Mouse (Mus musculus) intestine, embryonic 15.5 days (tissue): ENCODE measurements around the gene Tfrc. TPM values are rescaled to one million over a fixed set of nuclear protein-coding genes. Genes with fewer than 3 reads are reported as not detected.

Experiments used
- ATAC-seq: fragments of 200-750 bp; cut with Nextera tagmentation; 2 replicates; pipeline ENCODE4 v1.8.0; 2017; ENCODE audit warnings: moderate TSS enrichment, moderate library complexity
- H3K27ac ChIP-seq: fragments of 300-500 bp; sonication (generic); 2 replicates; pipeline ENCODE4 v1.5.1; 2015; ENCODE audit warnings: mild to moderate bottlenecking, inconsistent platforms
- H3K27me3 ChIP-seq: fragments of 300-500 bp; sonication (generic); replicated peaks from 2 replicates; pipeline ENCODE4 v1.6.1; 2015; ENCODE audit warnings: inconsistent platforms
- H3K36me3 ChIP-seq: fragments of 300-500 bp; sonication (generic); 2 replicates; pipeline ENCODE4 v1.6.1; 2015; ENCODE audit warnings: inconsistent platforms
- H3K4me1 ChIP-seq: fragments of 300-500 bp; sonication (generic); replicated peaks from 2 replicates; pipeline ENCODE4 v1.6.1; 2015; ENCODE audit warnings: inconsistent platforms
- H3K4me2 ChIP-seq: fragments of 300-500 bp; sonication (generic); replicated peaks from 2 replicates; pipeline ENCODE4 v1.6.1; 2015; ENCODE audit warnings: mild to moderate bottlenecking, inconsistent platforms
- H3K4me3 ChIP-seq: fragments of 300-500 bp; sonication (generic); replicated peaks from 2 replicates; pipeline ENCODE4 v1.5.1; 2015; ENCODE audit warnings: inconsistent platforms
- H3K9ac ChIP-seq: fragments of 300-500 bp; sonication (generic); 2 replicates; pipeline ENCODE4 v1.6.1; 2015; ENCODE audit warnings: inconsistent platforms
- H3K9me3 ChIP-seq: fragments of 300-500 bp; sonication (generic); 2 replicates; pipeline ENCODE4 v1.6.1; 2016; ENCODE audit warnings: inconsistent platforms
- WGBS: fragments of 180-500 bp; shearing (Covaris S2); methylation state at CpG from one replicate; pipeline ENCODE4 v1.1.7; 2015; 5-methylcytosine and 5-hydroxymethylcytosine counted together
- polyA plus RNA-seq: library from polyadenylated mRNA; unstranded; fragments of >200 nt; fragmentation: Nextera tagmentation; extraction: Ambion mirVana; gene quantifications from 2 replicates; pipeline ENCODE4 v1.2.1, GENCODE M21; 2015

Tfrc gene
- polyA plus RNA-seq, 1 experiment from 2014 or later: 103 TPM

DNA sequence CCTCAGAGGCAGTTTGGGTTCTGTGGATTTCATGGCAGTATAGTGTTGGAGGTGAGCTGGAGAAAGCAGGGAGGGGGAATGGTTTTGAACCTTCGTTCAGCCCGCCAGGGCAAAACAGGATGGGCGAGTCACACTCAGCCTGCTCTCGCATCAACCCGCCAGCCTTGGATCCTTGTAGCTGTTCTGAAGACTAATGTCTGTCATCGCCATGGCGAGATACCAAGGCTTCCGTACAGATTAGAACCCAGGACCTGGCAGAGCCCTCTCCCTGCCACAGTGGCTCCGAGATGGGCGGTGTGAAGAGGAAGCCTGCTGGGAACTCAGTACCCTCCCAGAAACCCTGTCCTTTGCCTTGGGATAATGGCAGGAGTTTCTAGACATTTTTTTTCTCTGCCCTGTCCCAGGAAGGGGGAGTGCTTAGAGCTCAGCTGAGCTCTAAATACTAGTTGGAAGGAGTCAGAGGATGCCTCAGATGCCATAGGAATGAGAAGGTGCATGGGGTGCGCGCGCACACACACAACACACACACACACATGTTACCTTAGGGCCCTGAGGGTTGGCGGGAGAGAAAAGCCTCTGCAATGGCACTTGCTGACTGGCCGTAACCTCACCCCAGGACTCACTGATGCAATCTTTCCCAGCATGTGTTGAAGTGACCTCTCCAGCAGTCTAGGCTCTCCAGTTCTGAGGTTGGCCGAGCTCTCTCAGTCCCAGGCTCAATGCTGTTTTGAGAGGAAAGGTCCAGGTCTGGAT, 49.0 kb downstream of the Tfrc start:
- no peak overlapping the region for H3K27ac ChIP-seq
- no peaks in the 10 kb centered on the region for H3K9me3 ChIP-seq
- no peak overlapping the region for H3K4me3 ChIP-seq
- WGBS: 90% methylated on average over 16 of the region's 16 CpGs
- H3K27me3 ChIP-seq: no peaks in the 10 kb centered on the region
- no peaks in the 10 kb centered on the region for H3K36me3 ChIP-seq
- no peak overlapping the region for H3K4me2 ChIP-seq
- no peak for ATAC-seq
- H3K4me1 ChIP-seq: peaks cover 49% of the 10 kb centered on the region
- H3K9ac ChIP-seq: no peak overlapping the region

DNA sequence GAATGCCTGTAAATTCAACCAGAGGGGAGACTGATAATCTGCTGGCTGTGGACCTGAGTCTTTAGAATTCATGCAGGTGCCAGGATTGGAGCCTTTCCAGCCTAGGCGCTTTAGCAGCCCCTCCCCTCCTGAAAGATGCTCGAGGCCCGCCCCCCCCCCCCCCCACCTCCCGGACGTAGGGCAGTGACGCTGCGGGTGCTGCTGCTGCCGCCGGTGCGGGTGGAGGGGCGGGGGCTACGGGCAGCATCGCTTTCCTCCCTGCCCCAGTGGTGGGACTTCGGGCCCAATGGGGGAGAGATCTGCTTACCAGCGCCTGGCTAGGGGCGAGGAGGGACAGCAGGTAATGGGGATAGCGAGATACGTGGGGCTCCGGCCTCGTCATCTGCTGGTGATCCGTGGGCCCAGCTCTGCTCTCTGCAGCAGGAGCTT, 50.0 kb downstream of the Tfrc start:
- 4% methylated on average over 18 of the region's 21 CpGs for WGBS
- Histone ChIP-seq H3K9ac (peak overlapping the region; percentile 28; the same call in 1 of the 2 replicates), H3K27ac (peak overlapping the region; percentile 60; the same call in 1 of the 2 replicates), H3K4me1 (peaks cover 49% of the 10 kb centered on the region), H3K4me3 (peak overlapping the region; percentile 27), H3K4me2 (peak overlapping the region; percentile 65), H3K9me3 (no peaks in the 10 kb centered on the region), H3K27me3 (no peaks in the 10 kb centered on the region), H3K36me3 (no peaks in the 10 kb centered on the region)
- ATAC-seq: no peak

DNA sequence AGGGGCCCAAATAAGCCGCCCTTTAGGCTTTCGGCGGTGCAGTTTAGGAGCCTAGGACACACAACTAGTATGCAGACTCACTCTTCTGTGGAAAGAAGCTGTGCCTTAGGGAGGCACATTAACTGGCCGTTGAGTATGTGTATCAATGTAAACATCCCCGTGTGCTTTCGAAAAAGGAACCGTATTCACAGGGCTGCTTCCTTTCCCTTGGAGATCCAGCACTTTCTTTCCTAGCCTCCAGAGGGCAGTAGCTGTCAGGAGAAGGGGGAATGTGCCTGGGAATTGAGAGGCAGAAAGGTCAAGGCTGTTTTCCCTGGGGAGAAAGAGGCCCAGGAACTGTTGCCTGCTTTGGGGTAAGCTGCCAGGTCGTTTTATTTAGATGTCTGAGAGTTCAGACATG, 50.7 kb downstream of the Tfrc start:
- peak overlapping the region; percentile 27 for H3K4me3 ChIP-seq
- H3K9ac ChIP-seq: no peak overlapping the region
- H3K36me3 ChIP-seq: no peaks in the 10 kb centered on the region
- ATAC-seq: peak; percentile 32
- H3K4me2 ChIP-seq: peak overlapping the region; percentile 65
- peak overlapping the region; percentile 88 for H3K27ac ChIP-seq
- H3K9me3 ChIP-seq: no peaks in the 10 kb centered on the region
- H3K4me1 ChIP-seq: peaks cover 49% of the 10 kb centered on the region
- no peaks in the 10 kb centered on the region for H3K27me3 ChIP-seq
- WGBS: 15% methylated on average over 8 of the region's 8 CpGs

DNA sequence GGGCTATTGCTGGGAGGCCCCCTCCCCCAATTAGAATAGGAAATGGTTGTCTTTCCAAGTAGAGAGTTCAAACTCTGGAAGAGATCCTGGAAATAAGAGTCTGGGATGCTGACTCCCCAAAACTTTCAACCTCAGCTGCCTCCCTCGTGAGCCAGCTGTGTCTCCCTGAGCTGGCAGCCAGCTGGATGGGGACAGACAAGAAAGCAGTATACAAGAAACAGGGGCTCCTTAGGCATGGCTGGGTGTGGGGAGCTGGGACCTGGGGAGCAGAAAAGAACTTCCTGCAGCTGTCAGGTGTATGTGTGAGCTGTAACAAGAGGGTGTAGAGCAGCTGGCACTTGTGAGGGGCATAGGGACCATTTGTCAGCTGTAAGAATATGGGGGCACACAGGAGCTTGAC, 51.4 kb downstream of the Tfrc start:
- H3K36me3 ChIP-seq: no peaks in the 10 kb centered on the region
- peak overlapping the region; percentile 58; the same call in 1 of the 2 replicates for H3K4me2 ChIP-seq
- 34% methylated on average over 1 of the region's 1 CpGs for WGBS
- no peak overlapping the region for H3K9ac ChIP-seq
- ATAC-seq: no peak
- H3K27ac ChIP-seq: peak overlapping the region; percentile 88
- peaks cover 49% of the 10 kb centered on the region for H3K4me1 ChIP-seq
- H3K4me3 ChIP-seq: no peak overlapping the region
- H3K27me3 ChIP-seq: no peaks in the 10 kb centered on the region
- no peaks in the 10 kb centered on the region for H3K9me3 ChIP-seq

DNA sequence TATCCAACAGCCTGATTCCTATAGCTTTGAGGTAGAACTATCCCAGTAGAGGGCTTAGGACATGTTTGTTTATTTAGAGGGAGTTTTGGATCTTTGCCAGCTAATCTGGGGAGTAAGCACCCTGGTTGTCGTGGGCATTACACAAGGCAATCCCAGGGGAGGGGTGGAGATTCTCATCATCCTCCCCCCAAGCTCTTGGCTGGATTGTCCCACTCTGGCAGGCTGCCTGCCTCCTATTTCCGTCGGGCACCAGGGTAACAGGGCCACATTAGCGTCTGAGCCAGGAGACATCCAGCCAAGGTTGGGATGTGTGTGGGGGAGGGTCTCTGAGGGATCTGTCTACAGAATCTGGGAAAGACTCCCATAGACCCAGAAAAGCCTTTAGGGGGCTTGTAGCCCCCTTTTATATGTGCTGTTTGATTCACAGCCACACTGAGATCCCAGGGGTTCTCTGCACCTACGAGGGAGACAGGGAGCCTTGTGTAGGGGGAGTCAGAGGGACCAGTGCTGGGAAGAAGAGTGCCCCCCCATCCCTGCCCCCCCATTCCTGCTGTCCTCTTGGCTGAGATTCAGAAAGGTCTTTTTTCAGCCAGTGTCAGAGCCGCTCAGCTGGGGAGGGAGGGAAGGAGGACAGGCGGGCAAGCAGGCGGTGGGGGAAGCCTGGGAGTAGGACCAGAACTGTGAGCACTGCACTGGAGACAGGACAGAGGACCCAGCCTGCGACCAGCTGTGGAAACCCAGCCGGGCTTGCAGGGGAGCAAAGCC, 52.0 kb downstream of the Tfrc start:
- peak overlapping the region; percentile 88 for H3K27ac ChIP-seq
- no peaks in the 10 kb centered on the region for H3K27me3 ChIP-seq
- peak overlapping the region; percentile 58 for H3K4me2 ChIP-seq
- peak; percentile 69 for ATAC-seq
- H3K4me3 ChIP-seq: peak overlapping the region; percentile 18; the same call in 1 of the 2 replicates
- peak overlapping the region; percentile 26; the same call in 1 of the 2 replicates for H3K9ac ChIP-seq
- peaks cover 55% of the 10 kb centered on the region for H3K4me1 ChIP-seq
- H3K9me3 ChIP-seq: no peaks in the 10 kb centered on the region
- no peaks in the 10 kb centered on the region for H3K36me3 ChIP-seq
- 17% methylated on average over 10 of the region's 10 CpGs for WGBS

DNA sequence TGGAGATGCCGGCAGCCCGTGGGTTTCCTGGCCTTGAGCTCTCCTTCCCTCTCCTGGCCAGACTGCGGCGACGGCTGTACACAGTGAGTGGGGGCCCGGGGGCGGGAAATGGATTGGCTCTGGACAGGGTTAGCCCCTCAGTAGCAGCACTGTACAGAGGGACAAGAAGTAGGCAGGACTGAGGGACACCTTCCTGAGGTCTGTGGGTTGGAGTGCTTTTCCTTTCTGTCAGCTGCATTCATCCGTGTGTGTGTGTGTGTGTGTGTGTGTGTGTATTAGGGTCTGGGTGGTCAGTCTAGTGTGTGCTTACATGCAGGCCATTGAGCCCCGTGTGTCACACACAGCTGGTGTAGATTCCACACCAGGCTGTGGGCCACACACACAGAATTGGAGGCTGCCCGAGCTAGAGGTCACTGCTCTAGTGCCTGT, 52.8 kb downstream of the Tfrc start:
- H3K4me3 ChIP-seq: peak overlapping the region; percentile 18
- H3K4me2 ChIP-seq: peak overlapping the region; percentile 58
- H3K9me3 ChIP-seq: no peaks in the 10 kb centered on the region
- peak overlapping the region; percentile 88 for H3K27ac ChIP-seq
- 41% methylated on average over 10 of the region's 10 CpGs for WGBS
- no peaks in the 10 kb centered on the region for H3K27me3 ChIP-seq
- H3K4me1 ChIP-seq: peaks cover 57% of the 10 kb centered on the region
- peak; percentile 27 for ATAC-seq
- H3K36me3 ChIP-seq: no peaks in the 10 kb centered on the region
- peak overlapping the region; percentile 42 for H3K9ac ChIP-seq

DNA sequence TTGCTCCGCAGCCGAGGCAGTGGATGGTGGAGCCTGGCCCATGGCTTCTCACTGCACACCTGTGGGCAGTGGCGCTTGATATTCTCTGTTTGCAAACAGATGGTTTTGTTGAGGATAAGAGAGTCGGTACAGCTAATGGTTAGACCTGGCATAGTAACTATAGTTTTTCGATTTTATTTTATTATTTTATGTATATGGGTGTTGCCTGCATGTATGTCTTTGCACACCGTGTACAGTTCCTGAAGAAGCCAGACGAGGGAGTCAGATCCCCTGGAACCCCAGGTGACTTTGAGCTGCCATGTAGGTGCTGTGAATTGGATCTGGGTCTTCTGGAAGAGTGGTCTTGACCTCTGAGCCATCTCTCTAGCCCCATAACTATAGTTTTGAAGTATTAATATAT, 53.7 kb downstream of the Tfrc start:
- Histone ChIP-seq H3K27ac (peak overlapping the region; percentile 88), H3K4me3 (0 out of 2 replicates have a peak overlapping the region, but pooled peaks have one; percentile 18), H3K36me3 (no peaks in the 10 kb centered on the region), H3K4me2 (peak overlapping the region; percentile 58), H3K4me1 (peaks cover 61% of the 10 kb centered on the region), H3K9ac (peak overlapping the region; percentile 42), H3K27me3 (no peaks in the 10 kb centered on the region), H3K9me3 (no peaks in the 10 kb centered on the region)
- 90% methylated on average over 7 of the region's 7 CpGs for WGBS
- ATAC-seq: no peak

DNA sequence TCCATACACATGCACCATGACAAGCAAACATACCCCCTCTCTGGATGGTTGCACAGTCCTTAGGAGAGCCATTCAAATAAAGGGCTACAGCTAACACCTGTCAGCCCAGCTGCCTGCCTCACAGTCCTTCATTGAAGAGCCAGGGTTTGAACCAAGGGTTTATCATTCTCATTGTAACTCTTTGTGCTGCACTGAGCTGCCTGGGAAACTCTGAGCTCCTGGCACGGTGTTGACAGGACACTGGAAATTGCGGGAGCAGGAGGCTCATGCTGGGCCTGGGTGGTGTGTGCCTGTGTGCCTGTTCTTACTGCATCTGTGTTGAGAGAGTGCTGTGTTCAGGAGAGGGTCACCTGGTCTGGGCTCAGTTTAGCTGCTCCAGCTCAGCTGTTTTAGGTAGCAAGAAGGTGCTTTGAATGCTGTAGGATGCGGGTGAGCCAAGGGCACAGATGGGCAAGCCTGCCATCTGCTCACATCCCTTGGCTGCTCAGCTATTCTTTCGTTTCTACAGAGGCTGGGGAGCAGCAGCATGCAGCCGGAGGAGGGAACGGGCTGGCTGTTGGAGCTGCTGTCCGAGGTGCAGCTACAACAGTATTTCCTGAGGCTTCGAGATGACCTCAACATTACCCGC, 54.6 kb downstream of the Tfrc start:
- no peak for ATAC-seq
- no peaks in the 10 kb centered on the region for H3K36me3 ChIP-seq
- no peaks in the 10 kb centered on the region for H3K27me3 ChIP-seq
- no peak overlapping the region for H3K4me3 ChIP-seq
- H3K4me2 ChIP-seq: no peak overlapping the region
- H3K4me1 ChIP-seq: peaks cover 62% of the 10 kb centered on the region
- WGBS: 89% methylated on average over 9 of the region's 9 CpGs
- no peak overlapping the region for H3K9ac ChIP-seq
- no peaks in the 10 kb centered on the region for H3K9me3 ChIP-seq
- H3K27ac ChIP-seq: no peak overlapping the region

DNA sequence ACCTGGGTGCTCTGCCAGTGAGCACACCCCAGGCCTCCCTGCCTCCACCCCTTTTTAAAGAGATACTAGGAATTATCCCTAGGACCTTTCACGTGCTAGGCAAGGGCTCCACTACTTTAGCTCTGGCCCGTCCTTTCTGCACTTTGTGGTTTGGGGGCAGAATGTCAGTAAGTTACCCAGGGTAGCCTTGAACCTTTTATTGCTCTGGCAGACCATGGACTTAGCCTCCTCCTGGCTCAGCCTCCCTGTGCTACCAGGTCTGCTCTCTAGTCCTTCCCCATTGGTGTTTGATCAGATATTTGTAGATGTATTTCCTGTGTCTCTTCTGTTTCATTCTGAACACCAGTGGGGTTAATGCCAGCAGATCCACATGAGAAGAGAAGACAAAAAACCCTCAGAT, 55.5 kb downstream of the Tfrc start:
- ATAC-seq: no peak
- Histone ChIP-seq H3K4me3 (no peak overlapping the region), H3K9me3 (no peaks in the 10 kb centered on the region), H3K27ac (no peak overlapping the region), H3K9ac (no peak overlapping the region), H3K36me3 (no peaks in the 10 kb centered on the region), H3K4me1 (peaks cover 54% of the 10 kb centered on the region), H3K27me3 (no peaks in the 10 kb centered on the region), H3K4me2 (no peak overlapping the region)
- WGBS: 84% methylated on average over 2 of the region's 2 CpGs

DNA sequence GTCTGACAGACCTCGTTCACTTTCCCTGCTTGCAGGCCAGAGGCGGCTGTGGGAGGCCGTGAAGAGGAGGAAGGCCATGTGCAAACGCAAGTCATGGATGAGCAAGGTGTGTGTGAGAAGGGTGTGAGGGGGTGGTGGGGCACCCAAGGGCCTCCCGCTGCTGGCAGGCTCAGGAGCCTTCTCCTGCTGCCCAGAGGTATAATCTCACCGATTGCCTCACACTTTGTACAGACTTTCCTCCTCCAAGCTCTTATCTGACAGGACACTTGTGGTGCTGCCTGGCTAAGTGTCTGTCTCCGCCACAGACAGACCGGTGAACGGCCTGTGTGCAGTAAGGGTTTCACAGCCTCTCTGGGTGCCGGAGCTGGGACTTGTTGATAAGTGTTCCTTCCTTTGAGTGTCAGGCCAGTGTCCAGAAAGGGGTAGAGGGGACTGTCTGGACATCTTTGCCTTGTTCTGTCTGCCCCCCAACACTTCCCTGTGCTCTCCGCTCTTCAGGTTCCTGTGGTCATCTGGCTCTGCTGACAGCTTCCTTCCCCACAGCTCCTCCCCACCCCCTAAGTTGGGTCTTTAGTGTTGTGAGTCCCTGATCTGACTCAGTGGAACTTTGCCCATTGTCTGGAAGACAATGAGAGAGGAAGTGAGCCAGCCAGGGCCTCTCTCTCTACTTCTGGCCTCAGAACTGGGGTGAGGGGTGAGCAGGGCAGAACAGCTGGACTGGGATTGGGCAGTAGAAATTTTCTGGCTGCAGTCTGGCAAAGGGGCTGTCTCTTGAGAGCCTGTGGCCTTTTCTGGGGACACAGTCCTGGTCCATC, 57.3 kb downstream of the Tfrc start:
- Histone ChIP-seq H3K27ac (peak overlapping the region; percentile 42), H3K4me3 (no peak overlapping the region), H3K4me1 (peaks cover 36% of the 10 kb centered on the region), H3K9me3 (no peaks in the 10 kb centered on the region), H3K9ac (no peak overlapping the region), H3K36me3 (peaks cover 4% of the 10 kb centered on the region; the same call in 1 of the 2 replicates), H3K4me2 (no peak overlapping the region), H3K27me3 (no peaks in the 10 kb centered on the region)
- ATAC-seq: peak; percentile 65
- WGBS: 54% methylated on average over 11 of the region's 11 CpGs

DNA sequence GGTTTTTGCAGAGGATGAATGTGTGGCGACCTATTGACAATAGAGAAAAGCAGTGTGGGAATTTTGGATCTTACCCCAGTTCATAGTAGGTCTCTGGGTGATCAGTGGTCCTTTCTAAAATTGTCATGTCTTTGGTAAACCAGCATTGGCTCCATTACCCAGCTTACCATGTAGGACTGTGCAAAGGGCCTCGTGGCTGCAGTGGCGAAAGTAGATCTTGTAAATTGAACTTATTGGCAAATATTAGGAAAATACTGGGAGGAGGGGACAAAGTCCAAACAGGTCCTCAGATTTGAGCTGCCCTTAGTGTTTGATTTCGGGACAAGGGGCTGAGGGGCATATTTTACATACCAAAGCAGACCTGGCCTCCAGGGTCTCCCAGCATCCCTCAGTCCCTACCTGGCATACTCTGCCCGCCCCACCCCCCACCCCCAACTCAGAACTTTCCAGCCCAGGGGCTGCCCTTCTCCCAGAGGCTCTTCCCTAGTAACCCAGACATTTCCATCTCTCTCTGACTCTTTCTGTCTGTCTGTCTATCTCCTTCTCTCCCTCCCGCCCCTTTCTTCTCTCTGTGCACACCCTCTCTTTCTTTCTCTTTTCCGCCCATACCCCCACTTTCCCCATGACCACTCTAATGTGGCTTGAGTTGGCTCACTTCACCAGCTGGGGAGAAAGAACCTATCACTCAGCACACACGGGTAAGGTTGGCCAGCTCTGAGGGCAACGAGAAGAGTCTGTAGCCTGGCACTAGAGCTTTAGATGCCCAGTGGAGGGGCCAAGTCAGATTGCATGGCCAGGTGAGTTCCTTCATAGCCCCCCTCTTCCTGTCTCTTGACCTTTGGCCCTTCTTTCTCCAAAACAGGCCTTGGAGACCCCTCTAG, 58.2 kb downstream of the Tfrc start:
- peaks cover 36% of the 10 kb centered on the region for H3K4me1 ChIP-seq
- no peak for ATAC-seq

More for the DNA sequence above, 58.2 kb downstream of the Tfrc start:
- Histone ChIP-seq H3K9ac (no peak overlapping the region), H3K27ac (0 out of 2 replicates have a peak overlapping the region, but pooled peaks have one; percentile 1), H3K9me3 (no peaks in the 10 kb centered on the region), H3K4me2 (no peak overlapping the region), H3K27me3 (no peaks in the 10 kb centered on the region), H3K36me3 (peaks cover 13% of the 10 kb centered on the region; the same call in 1 of the 2 replicates), H3K4me3 (no peak overlapping the region)
- 74% methylated on average over 9 of the region's 9 CpGs for WGBS
